Mouse (Mus musculus): ENCODE results near the gene Sorbs1.

Sorbs1 gene

GRCm38 (mm10) chr19:40407186-40407585 is 106.4 kb downstream of the Sorbs1 start:
- 78% methylated on average over 2 of the region's 2 CpGs for WGBS

DNA sequence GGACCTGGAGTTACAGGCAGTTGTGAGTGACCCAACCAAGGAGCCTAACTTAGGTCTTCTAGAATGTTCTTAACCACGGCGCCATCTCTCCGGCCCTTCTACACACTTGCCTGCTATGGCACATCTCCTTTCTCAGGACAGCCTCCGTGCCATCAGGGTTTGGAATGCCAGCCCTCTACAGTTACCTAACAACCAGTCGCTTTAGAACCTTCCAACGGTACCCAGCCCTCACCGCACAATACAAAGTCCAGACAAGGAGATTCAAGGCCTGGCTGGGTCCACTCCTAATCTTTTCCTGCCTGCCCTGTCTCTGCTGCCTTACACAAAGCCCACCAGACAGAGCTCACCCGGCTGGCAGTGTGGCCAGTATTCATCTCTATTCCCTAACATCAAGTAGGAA is 106.9 kb downstream of the Sorbs1 start:
- WGBS = 91% methylated on average over 8 of the region's 8 CpGs

DNA sequence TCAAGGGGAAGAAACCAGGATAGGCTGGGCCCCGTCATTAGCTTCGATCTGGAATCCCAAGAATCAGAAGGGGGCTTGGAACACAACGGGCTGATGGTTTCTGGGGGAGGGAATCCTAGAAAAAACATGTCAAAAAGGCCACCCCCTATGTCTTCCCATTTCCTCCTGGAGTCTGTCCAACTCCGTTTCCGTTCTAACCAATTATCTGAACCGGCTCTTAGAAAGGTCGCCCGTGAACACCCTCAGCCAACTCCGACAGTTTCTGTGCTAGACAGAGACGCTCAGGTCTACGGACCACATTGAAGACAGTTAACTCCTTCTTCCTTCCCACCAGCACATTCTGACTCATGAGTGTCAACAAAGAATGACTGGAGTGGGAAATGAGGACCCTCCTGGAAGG is 107.8 kb downstream of the Sorbs1 start:
- 62% methylated on average over 11 of the region's 11 CpGs for WGBS

DNA sequence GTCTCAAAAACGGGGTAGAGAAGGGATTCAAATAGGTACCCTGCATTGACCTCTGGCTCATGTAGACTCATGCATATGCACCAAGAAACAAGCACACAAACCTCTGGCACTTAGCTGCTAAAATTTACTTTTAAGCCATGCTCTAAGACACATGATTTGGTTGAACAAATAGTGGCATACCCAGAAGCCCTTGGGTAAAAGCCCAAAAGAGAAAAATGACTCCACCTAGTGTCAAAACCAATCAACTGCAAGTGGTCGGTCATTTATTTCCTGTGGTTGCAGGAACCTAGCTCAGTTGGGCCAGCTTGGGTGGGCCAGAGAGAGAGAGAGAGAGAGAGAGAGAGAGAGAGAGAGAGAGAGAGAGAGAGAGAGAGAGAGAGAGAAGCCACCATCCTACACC is 109.0 kb downstream of the Sorbs1 start:
- WGBS = 74% methylated on average over 2 of the region's 2 CpGs

DNA sequence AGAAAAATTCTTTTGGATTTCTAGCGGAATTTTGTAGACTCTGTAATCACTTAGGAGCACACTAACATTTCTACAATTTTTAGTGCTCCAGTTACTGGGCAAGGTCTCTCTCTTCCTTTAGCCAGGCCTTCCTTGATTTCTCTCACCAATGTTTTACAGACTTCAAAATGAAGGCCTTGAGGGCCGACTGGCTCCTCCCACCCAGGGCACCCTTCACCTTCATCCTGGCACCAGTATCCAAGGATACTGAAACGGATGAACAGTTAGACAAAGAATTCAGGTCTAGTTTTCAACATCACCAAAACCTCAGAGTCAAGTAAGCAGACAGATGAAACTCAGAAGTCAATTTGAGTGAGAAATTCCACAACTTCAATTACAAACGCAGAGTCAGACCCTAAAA is 109.6 kb downstream of the Sorbs1 start:
- WGBS = 84% methylated on average over 4 of the region's 4 CpGs

DNA sequence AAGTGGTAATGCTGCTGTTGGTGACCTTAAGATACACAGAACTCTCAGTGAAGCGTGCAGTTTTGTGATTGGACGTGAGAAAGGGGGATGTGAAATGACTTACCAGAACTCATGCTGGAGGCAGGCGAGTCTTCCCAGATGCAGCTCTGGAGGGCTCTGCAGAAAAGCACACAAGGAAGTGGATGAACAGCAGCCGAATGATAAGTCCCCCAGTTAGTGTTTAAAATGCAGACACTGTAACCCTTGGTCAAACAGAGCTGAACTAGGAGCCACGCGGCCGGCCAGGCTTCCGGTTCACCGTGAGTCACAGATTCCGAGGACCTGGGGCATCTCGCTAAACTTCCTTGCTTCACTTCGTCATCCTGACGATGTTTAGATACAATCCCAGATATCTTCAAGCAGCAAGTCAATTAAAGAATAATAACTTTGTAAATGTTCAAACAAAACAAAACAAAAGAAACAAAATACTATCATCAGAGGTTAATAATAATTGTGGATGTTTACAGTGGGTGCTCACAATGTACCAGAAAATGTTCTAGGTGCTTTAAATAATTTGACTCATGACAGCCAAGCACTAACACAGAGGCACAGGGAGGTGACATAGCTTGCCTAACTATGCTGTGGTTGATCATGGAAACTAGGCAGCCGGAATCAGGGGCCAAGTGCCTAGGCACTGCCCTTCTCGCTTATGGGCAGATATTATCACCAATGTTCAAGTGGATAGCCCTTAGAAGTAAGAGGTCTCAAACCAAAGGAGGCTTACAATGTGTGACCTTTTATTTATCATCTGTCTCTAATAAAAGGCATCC is 111.2 kb downstream of the Sorbs1 start:
- WGBS = 65% methylated on average over 15 of the region's 15 CpGs

- 53% methylated on average over 7 of the region's 7 CpGs for WGBS
These were observed 112.4 kb downstream of the Sorbs1 start for GRCm38 (mm10) chr19:40401213-40401612.

DNA sequence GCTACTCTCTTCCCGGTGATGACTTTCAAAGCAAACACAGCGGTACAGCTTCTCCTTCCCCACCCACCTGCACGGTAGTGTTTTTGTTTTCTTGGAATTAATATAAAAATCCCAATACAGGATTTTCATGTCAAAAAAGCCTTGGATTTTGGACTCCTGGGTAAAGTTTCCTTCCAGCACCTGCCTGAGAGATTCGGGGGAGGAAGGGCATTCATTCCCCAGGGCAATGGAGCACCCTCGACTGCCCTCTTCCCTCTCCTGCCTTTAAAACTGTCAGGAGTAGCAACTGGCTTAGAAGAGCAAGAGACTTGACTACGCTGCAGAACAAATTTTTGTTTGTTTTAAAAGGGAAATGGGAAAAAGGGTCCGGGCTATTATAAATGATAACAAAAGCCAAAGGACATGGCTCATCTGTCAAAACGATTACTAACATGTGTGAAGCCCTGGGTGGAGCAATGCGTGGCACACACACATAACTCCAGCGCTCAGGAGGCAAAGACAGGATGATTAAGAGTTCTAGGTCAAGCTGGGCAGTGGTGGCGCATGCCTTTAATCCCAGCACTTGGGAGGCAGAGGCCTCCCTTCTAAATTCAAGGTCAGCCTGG is 113.1 kb downstream of the Sorbs1 start:
- 76% methylated on average over 11 of the region's 11 CpGs for WGBS

GRCm38 (mm10) chr19:40395757-40396661 is 117.6 kb downstream of the Sorbs1 start:
- WGBS = 56% methylated on average over 14 of the region's 14 CpGs

- 72% methylated on average over 12 of the region's 12 CpGs for WGBS
These were observed 118.3 kb downstream of the Sorbs1 start for GRCm38 (mm10) chr19:40395321-40395695.

GRCm38 (mm10) chr19:40394555-40395320 is 118.8 kb downstream of the Sorbs1 start:
- WGBS = 35% methylated on average over 10 of the region's 10 CpGs

- 92% methylated on average over 5 of the region's 5 CpGs for WGBS
These were observed 120.7 kb downstream of the Sorbs1 start for GRCm38 (mm10) chr19:40392795-40393392.

- 11% methylated on average over 6 of the region's 6 CpGs for WGBS
These were observed 122.1 kb downstream of the Sorbs1 start for GRCm38 (mm10) chr19:40391469-40391868.

DNA sequence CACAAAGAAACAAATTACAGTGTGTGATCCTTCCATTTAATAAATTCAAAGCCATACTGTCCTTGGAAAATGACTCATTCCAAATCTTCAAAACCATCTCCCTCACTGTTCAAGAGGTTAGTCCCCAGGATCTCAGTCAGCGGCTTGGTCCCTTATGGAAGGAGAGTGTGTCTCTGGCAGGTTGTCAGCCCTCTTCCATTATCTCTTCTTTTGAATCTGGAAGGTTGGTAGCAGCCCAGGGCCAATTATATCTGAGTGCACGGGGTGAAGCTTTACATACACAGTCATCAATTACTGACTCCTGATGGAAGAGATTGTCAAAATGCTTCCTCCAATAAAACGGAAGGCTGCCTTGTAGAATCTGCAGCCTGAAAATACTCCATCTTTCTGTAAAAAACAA is 126.7 kb downstream of the Sorbs1 start:
- WGBS = 76% methylated on average over 3 of the region's 3 CpGs

DNA sequence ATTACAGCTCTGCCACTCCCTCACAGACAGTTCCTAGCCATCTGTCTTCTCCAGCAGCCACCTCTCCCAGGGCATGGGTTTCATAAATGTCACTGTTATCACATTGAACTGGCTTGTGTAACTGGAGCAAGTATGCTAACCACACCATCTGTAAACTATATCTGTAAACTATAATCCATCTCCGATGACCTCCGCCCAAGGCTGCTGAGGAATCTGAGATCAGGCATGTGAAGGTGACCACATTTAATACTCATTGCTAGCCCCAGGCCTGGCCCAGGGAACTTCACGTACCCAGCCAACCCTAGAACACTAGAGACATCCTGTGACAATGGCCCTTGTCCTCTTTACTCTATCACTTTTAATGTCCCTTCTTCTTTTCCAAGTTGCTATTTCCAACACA is 128.2 kb downstream of the Sorbs1 start:
- WGBS = 92% methylated on average over 3 of the region's 3 CpGs

- WGBS = 62% methylated on average over 5 of the region's 5 CpGs
These were observed 129.6 kb downstream of the Sorbs1 start for GRCm38 (mm10) chr19:40383931-40384330.

DNA sequence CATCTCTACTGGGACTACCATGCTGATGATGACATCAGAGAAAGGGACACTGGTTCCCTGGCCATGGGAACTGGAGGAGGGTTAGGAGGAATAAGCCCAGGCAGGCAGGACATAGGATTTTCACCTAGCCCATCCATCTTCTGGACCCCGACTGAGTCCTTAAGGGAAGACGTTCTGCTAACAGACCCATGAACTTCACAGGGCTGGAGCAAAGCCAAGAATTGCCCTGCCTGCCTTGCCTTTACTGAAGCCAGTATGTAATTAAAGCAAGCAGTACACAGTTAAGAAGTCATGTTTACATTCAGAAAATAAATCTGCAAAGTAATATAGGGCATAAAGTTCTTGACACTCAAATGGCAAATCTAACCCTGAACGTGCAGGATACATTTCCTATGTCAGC is 132.9 kb downstream of the Sorbs1 start:
- WGBS = 69% methylated on average over 3 of the region's 3 CpGs

DNA sequence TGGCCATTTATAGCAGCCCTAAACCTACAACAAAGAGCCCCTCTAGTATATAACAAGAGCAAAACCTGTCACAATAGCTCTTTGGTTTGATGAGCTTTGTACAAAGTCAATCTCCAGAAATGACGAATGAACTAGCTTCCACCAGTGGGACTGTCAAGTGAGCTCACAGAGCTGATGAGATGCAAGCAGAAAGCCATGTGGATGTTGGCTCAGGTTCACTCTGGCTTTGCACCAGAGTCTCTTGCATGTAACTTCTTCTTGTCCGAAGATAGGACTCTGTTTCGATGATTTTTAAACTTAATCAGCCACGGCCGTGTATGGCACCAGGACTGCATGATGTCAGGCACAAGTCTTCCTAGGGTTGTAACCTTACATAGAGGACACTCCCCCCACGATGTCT is 133.6 kb downstream of the Sorbs1 start:
- 52% methylated on average over 6 of the region's 6 CpGs for WGBS

DNA sequence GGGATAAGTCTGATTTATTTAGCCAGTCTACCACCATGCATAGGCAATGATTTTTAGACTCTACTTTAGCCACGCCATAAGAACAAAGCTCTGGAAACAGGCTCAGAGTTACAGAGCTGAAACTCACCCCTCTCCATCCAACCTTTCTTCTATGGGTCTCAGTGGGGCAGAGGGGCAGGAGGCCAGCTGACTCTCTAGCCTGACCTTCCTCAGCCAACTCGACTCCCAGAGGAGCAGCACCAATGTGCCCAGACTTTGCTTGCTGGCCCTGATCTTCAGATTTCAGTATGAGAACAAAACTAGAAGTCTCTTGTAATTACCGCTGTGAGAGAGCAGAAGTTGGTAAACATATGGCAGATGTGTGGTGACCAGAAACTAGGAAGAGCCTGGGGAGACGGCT is 134.5 kb downstream of the Sorbs1 start:
- WGBS = 91% methylated on average over 4 of the region's 4 CpGs

GRCm38 (mm10) chr19:40377632-40378031 is 135.9 kb downstream of the Sorbs1 start:
- 63% methylated on average over 14 of the region's 14 CpGs for WGBS

GRCm38 (mm10) chr19:40376566-40377281 is 136.9 kb downstream of the Sorbs1 start:
- WGBS = 86% methylated on average over 21 of the region's 21 CpGs

All from cerebral cortex, adult 2 months (tissue).